Mouse (Mus musculus) limb, embryonic 14.5 days (tissue): Measurements from ENCODE around the gene Syna. TPM values are rescaled to one million over a fixed set of nuclear protein-coding genes. Genes with fewer than 3 reads are reported as not detected.

ENCODE experiments used
- ATAC-seq: fragments of 200-750 bp; cut with Nextera tagmentation; 2 replicates; pipeline ENCODE4 v1.8.0; 2017; ENCODE audit warnings: low read depth, moderate number of reproducible peaks, moderate TSS enrichment; ENCODE audit not compliant: low FRiP score
- DNase-seq: peaks from one replicate; pipeline ENCODE4 v3.0.0-alpha.2; 2015; ENCODE audit warnings: low spot score
- H3K27ac ChIP-seq: fragments of 300-500 bp; sonication (generic); replicated peaks from 2 replicates; pipeline ENCODE4 v1.5.1; 2014; ENCODE audit warnings: low read depth, mild to moderate bottlenecking, low read length, moderate library complexity, mixed read lengths
- H3K27me3 ChIP-seq: fragments of 300-500 bp; sonication (generic); 2 replicates; pipeline ENCODE4 v1.6.1; 2014; ENCODE audit warnings: low read length, mixed read lengths; ENCODE audit not compliant: control insufficient read depth, insufficient read depth
- H3K36me3 ChIP-seq: fragments of 300-500 bp; sonication (generic); 2 replicates; pipeline ENCODE4 v1.6.1; 2014; ENCODE audit warnings: mild to moderate bottlenecking, low read length, moderate library complexity, mixed read lengths; ENCODE audit not compliant: control insufficient read depth, insufficient read depth
- H3K4me1 ChIP-seq: fragments of 300-500 bp; sonication (generic); 2 replicates; pipeline ENCODE4 v1.6.1; 2014; ENCODE audit warnings: antibody characterized with exemption, low read length, mixed read lengths; ENCODE audit not compliant: control insufficient read depth, insufficient read depth
- H3K4me2 ChIP-seq: fragments of 300-500 bp; sonication (generic); replicated peaks from 2 replicates; pipeline ENCODE4 v1.6.1; 2014; ENCODE audit warnings: low read depth, mild to moderate bottlenecking, low read length, moderate library complexity; ENCODE audit not compliant: severe bottlenecking
- H3K4me3 ChIP-seq: fragments of 300-500 bp; sonication (generic); replicated peaks from 2 replicates; pipeline ENCODE4 v1.5.1; 2014; ENCODE audit warnings: low read length
- H3K9ac ChIP-seq: fragments of 300-500 bp; sonication (generic); 2 replicates; pipeline ENCODE4 v1.6.1; 2014; ENCODE audit warnings: mild to moderate bottlenecking, low read depth, low read length, moderate library complexity; ENCODE audit not compliant: severe bottlenecking
- H3K9me3 ChIP-seq: fragments of 300-500 bp; sonication (generic); 2 replicates; pipeline ENCODE4 v1.6.1; 2016; ENCODE audit warnings: low read length; ENCODE audit not compliant: control insufficient read depth
- POLR2A ChIP-seq: fragments of 200-500 bp; IDR thresholded peaks from 2 replicates; pipeline ENCODE4 v1.8.0; 2012; ENCODE audit warnings: inconsistent platforms, mild to moderate bottlenecking, moderate library complexity, borderline replicate concordance; ENCODE audit not compliant: insufficient read depth, insufficient read length; ENCODE audit errors: extremely low read depth
- WGBS: fragments of 180-500 bp; shearing (Covaris S2); extraction: QIAGEN DNeasy Blood & Tissue Kit; methylation state at CpG from one replicate; pipeline ENCODE4 v1.1.7; 2014; 5-methylcytosine and 5-hydroxymethylcytosine counted together
- polyA plus RNA-seq, 2 experiments: library from polyadenylated mRNA; depleted of rRNA in 1 of 2; stranded (reverse) in 1 of 2; unstranded in 1 of 2; fragments of >200 nt; fragmentation: Nextera tagmentation in 1 of 2; extraction: Ambion mirVana in 1 of 2; gene quantifications; 2 replicates each; pipeline versions ENCODE4 v1.2.1 to v1.2.3; 2012 to 2014

Gene Syna
- polyA plus RNA-seq, 2 experiments = 0.21 to 0.38 TPM

GRCm38 (mm10) chr5:134549640-134550168 lies 10.3 kb downstream of the Syna start:
- H3K27me3 ChIP-seq = no peaks in the 10 kb centered on the region
- no peak for ATAC-seq
- 79% methylated on average over 2 of the region's 3 CpGs for WGBS
- no peaks in the 10 kb centered on the region for H3K36me3 ChIP-seq
- peaks cover 15% of the 10 kb centered on the region for H3K4me1 ChIP-seq
- H3K9me3 ChIP-seq = no peaks in the 10 kb centered on the region
- no peak for TF ChIP-seq POLR2A
- no peak overlapping the region for H3K4me2 ChIP-seq
- no peak overlapping the region for H3K4me3 ChIP-seq
- no peak for DNase-seq
- H3K27ac ChIP-seq = no peak overlapping the region
- no peak overlapping the region for H3K9ac ChIP-seq

GRCm38 (mm10) chr5:134548306-134548705 lies 11.7 kb downstream of the Syna start:
- ATAC-seq (no peak), DNase-seq (no peak)
- H3K9me3 ChIP-seq = no peaks in the 10 kb centered on the region
- H3K4me1 ChIP-seq = peaks cover 15% of the 10 kb centered on the region
- 43% methylated on average over 5 of the region's 5 CpGs for WGBS
- H3K27me3 ChIP-seq = no peaks in the 10 kb centered on the region
- no peaks in the 10 kb centered on the region for H3K36me3 ChIP-seq
- no peak overlapping the region for H3K27ac ChIP-seq
- H3K4me3 ChIP-seq = no peak overlapping the region
- H3K9ac ChIP-seq = no peak overlapping the region
- no peak overlapping the region for H3K4me2 ChIP-seq
- TF ChIP-seq POLR2A = no peak

DNA sequence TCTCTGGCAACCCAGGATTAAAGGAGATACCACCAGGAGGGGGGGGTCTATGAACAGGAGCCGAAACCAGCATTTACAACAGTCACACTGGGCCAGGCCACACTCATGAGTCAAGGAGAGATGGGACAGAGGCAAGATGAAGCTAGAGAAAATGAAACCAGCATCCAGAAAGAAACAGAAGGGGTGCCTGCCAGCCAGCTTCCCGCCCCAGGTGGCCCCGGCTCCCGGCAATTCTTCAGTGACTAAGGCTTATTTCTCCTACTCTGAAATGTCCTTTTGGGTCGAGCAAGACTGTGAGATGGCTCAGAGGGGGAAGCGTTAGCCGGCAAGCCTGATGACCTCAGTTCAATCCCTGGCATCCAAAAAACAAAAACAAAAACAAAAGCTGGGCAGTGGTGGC lies 13.2 kb downstream of the Syna start:
- ATAC-seq (no peak), DNase-seq (no peak)
- H3K4me3 ChIP-seq = no peak overlapping the region
- H3K9me3 ChIP-seq = no peaks in the 10 kb centered on the region
- H3K36me3 ChIP-seq = no peaks in the 10 kb centered on the region
- H3K27ac ChIP-seq = no peak overlapping the region
- no peak overlapping the region for H3K4me2 ChIP-seq
- WGBS = 81% methylated on average over 7 of the region's 7 CpGs
- H3K4me1 ChIP-seq = peaks cover 8% of the 10 kb centered on the region
- H3K9ac ChIP-seq = no peak overlapping the region
- no peak for TF ChIP-seq POLR2A
- no peaks in the 10 kb centered on the region for H3K27me3 ChIP-seq

- no peaks in the 10 kb centered on the region for H3K27me3 ChIP-seq
- no peak for TF ChIP-seq POLR2A
- H3K4me2 ChIP-seq = no peak overlapping the region
- no peak overlapping the region for H3K9ac ChIP-seq
- H3K36me3 ChIP-seq = no peaks in the 10 kb centered on the region
- DNase-seq (no peak), ATAC-seq (no peak)
- H3K9me3 ChIP-seq = no peaks in the 10 kb centered on the region
- no peak overlapping the region for H3K4me3 ChIP-seq
- H3K4me1 ChIP-seq = peaks cover 7% of the 10 kb centered on the region
- WGBS = 53% methylated on average over 3 of the region's 3 CpGs
- no peak overlapping the region for H3K27ac ChIP-seq
These were observed 14.7 kb downstream of the Syna start for GRCm38 (mm10) chr5:134545242-134545629.

- ATAC-seq (no peak), DNase-seq (no peak)
- H3K4me2 ChIP-seq = no peak overlapping the region
- H3K9me3 ChIP-seq = no peaks in the 10 kb centered on the region
- TF ChIP-seq POLR2A = no peak
- no peak overlapping the region for H3K27ac ChIP-seq
- 63% methylated on average over 19 of the region's 19 CpGs for WGBS
- H3K4me1 ChIP-seq = peaks cover 12% of the 10 kb centered on the region
- no peak overlapping the region for H3K9ac ChIP-seq
- no peaks in the 10 kb centered on the region for H3K36me3 ChIP-seq
- H3K4me3 ChIP-seq = no peak overlapping the region
- H3K27me3 ChIP-seq = no peaks in the 10 kb centered on the region
These were observed 15.3 kb downstream of the Syna start for GRCm38 (mm10) chr5:134544516-134545241.
